Mouse (Mus musculus) embryonic facial prominence, embryonic 14.5 days (tissue): ENCODE measurements at regions not wholly inside any gene's neighbourhood (a gene's known extent, or its start where the extent isn't known, plus 50 kb on each side); places are given as distances from the start of the nearest gene placed in this dataset.

ENCODE experiments used
- ATAC-seq: fragments of 200-750 bp; cut with Nextera tagmentation; 2 replicates; pipeline ENCODE4 v1.8.0; 2017; ENCODE audit warnings: low read depth, moderate number of reproducible peaks, moderate TSS enrichment
- DNase-seq: peaks from one replicate; pipeline ENCODE4 v3.0.0-alpha.2; 2015; ENCODE audit warnings: low spot score
- H3K27ac ChIP-seq: fragments of 300-500 bp; sonication (generic); replicated peaks from 2 replicates; pipeline ENCODE4 v1.5.1; 2014; ENCODE audit warnings: low read depth, mild to moderate bottlenecking, low read length, moderate library complexity
- H3K27me3 ChIP-seq: fragments of 300-500 bp; sonication (generic); replicated peaks from 2 replicates; pipeline ENCODE4 v1.6.1; 2014; ENCODE audit warnings: low read length; ENCODE audit not compliant: control insufficient read depth, insufficient read depth
- H3K36me3 ChIP-seq: fragments of 300-500 bp; sonication (generic); 2 replicates; pipeline ENCODE4 v1.6.1; 2014; ENCODE audit warnings: low read length, mixed read lengths; ENCODE audit not compliant: control insufficient read depth, insufficient read depth
- H3K4me1 ChIP-seq: fragments of 300-500 bp; sonication (generic); 2 replicates; pipeline ENCODE4 v1.6.1; 2014; ENCODE audit warnings: antibody characterized with exemption, low read length; ENCODE audit not compliant: control insufficient read depth, insufficient read depth
- H3K4me2 ChIP-seq: fragments of 300-500 bp; sonication (generic); 2 replicates; pipeline ENCODE4 v1.6.1; 2014; ENCODE audit warnings: low read depth, mild to moderate bottlenecking, low read length, moderate library complexity, mixed read lengths
- H3K4me3 ChIP-seq: fragments of 300-500 bp; sonication (generic); 2 replicates; pipeline ENCODE4 v1.5.1; 2014; ENCODE audit warnings: low read depth, mild to moderate bottlenecking, low read length
- H3K9ac ChIP-seq: fragments of 300-500 bp; sonication (generic); 2 replicates; pipeline ENCODE4 v1.6.1; 2014; ENCODE audit warnings: low read depth, mild to moderate bottlenecking, low read length, moderate library complexity, mixed read lengths
- H3K9me3 ChIP-seq: fragments of 300-500 bp; sonication (generic); 2 replicates; pipeline ENCODE4 v1.6.1; 2016; ENCODE audit warnings: low read length; ENCODE audit not compliant: control insufficient read depth
- WGBS: fragments of 180-500 bp; shearing (Covaris S2); extraction: QIAGEN DNeasy Blood & Tissue Kit; methylation state at CpG from one replicate; pipeline ENCODE4 v1.1.7; 2014; 5-methylcytosine and 5-hydroxymethylcytosine counted together

GRCm38 (mm10) chr17:61604246-61604645, 1276.9 kb downstream of the Efna5 start:
- no peaks in the 10 kb centered on the region for H3K36me3 ChIP-seq
- no peak overlapping the region for H3K4me2 ChIP-seq
- no peak for ATAC-seq
- WGBS, result 77% methylated on average over 5 of the region's 5 CpGs
- H3K4me1 ChIP-seq, result no peaks in the 10 kb centered on the region
- H3K27me3 ChIP-seq, result no peaks in the 10 kb centered on the region
- no peak overlapping the region for H3K9ac ChIP-seq
- H3K27ac ChIP-seq, result no peak overlapping the region
- DNase-seq, result no peak
- no peak overlapping the region for H3K4me3 ChIP-seq
- H3K9me3 ChIP-seq, result no peaks in the 10 kb centered on the region

GRCm38 (mm10) chr17:61589255-61589654, 1291.9 kb downstream of the Efna5 start:
- H3K27me3 ChIP-seq, result no peaks in the 10 kb centered on the region
- H3K4me1 ChIP-seq, result no peaks in the 10 kb centered on the region
- H3K4me2 ChIP-seq, result no peak overlapping the region
- DNase-seq (peak; percentile 34), ATAC-seq (no peak)
- no peaks in the 10 kb centered on the region for H3K36me3 ChIP-seq
- 48% methylated on average over 2 of the region's 2 CpGs for WGBS
- H3K9me3 ChIP-seq, result peaks cover 4% of the 10 kb centered on the region; the same call in 1 of the 2 replicates
- no peak overlapping the region for H3K27ac ChIP-seq
- H3K4me3 ChIP-seq, result no peak overlapping the region
- no peak overlapping the region for H3K9ac ChIP-seq

- H3K27ac ChIP-seq, result no peak overlapping the region
- WGBS, result 67% methylated on average over 3 of the region's 3 CpGs
- H3K4me3 ChIP-seq, result no peak overlapping the region
- H3K36me3 ChIP-seq, result no peaks in the 10 kb centered on the region
- H3K27me3 ChIP-seq, result no peaks in the 10 kb centered on the region
- no peak for ATAC-seq
- no peaks in the 10 kb centered on the region for H3K9me3 ChIP-seq
- no peaks in the 10 kb centered on the region for H3K4me1 ChIP-seq
- no peak overlapping the region for H3K4me2 ChIP-seq
- DNase-seq, result no peak
- H3K9ac ChIP-seq, result no peak overlapping the region
Observed at GRCm38 (mm10) chr17:61578895-61579294, 1302.2 kb downstream of the Efna5 start.

GRCm38 (mm10) chr17:61570933-61571332, 1310.2 kb downstream of the Efna5 start:
- no peaks in the 10 kb centered on the region for H3K27me3 ChIP-seq
- no peaks in the 10 kb centered on the region for H3K36me3 ChIP-seq
- H3K9me3 ChIP-seq, result no peaks in the 10 kb centered on the region
- H3K27ac ChIP-seq, result no peak overlapping the region
- no peak overlapping the region for H3K4me3 ChIP-seq
- peak; percentile 24 for DNase-seq
- no peak overlapping the region for H3K9ac ChIP-seq
- 35% methylated on average over 3 of the region's 3 CpGs for WGBS
- no peak for ATAC-seq
- no peaks in the 10 kb centered on the region for H3K4me1 ChIP-seq
- no peak overlapping the region for H3K4me2 ChIP-seq
